Comparison of ENCODE assay signal across 8 mouse cellular contexts in genomic region chr14:30715618-30716050, GRCm38 (mm10). TPM values are rescaled to one million over a fixed set of nuclear protein-coding genes. Genes with fewer than 3 reads are reported as not detected.
DNase-seq lines count a peak whose midpoint lies in the region; ATAC-seq lines count a peak whose summit lies in the region.

No protein-coding gene starts in this region.

- H3K27me3 ChIP-seq in forebrain, embryonic 15.5 days: no peaks in the 10 kb centered on the region
- H3K27me3 ChIP-seq in lung, embryonic 16.5 days (ENCODE audit: control insufficient read depth, insufficient read depth, low read depth, low read length): peaks cover 10% of the 10 kb centered on the region

- 0% methylated on average over 39 of the region's 68 CpGs for WGBS in forebrain, embryonic 15.5 days
- WGBS in lung, embryonic 16.5 days: 0% methylated on average over 48 of the region's 68 CpGs

- DNase-seq in MN1 (ENCODE audit: low spot score): peak; percentile 61
- peak; percentile 55 for DNase-seq in c-Kit-positive CD71-negative TER-119-negative erythroid progenitor cells, embryonic 14.5 days (ENCODE audit: low read depth)
- peak; percentile 82 for DNase-seq in heart, postnatal 4 days
- peak; percentile 67 to 75 for DNase-seq in layer of hippocampus, postnatal 25 days (ENCODE audit: extremely low spot score in 1 of 2, low spot score in 1 of 2)
- DNase-seq in ovary, postnatal 14 days (ENCODE audit: low spot score): peak; percentile 72
- DNase-seq in thymus, postnatal 25 days: peak; percentile 85

- H3K9me3 ChIP-seq in forebrain, embryonic 15.5 days: no peaks in the 10 kb centered on the region
- H3K9me3 ChIP-seq in lung, embryonic 16.5 days (ENCODE audit: control insufficient read depth, low read length): no peaks in the 10 kb centered on the region

- ATAC-seq in forebrain, embryonic 15.5 days (replicated peaks): peak; percentile 92
- peak; percentile 87 for ATAC-seq in lung, embryonic 16.5 days (ENCODE audit: low read depth)

- H3K9ac ChIP-seq in forebrain, embryonic 15.5 days (replicated peaks): peak overlapping the region; percentile 75
- H3K9ac ChIP-seq in lung, embryonic 16.5 days (ENCODE audit: low read length): peak overlapping the region; percentile 89

- H3K4me1 ChIP-seq in forebrain, embryonic 15.5 days: peaks cover 11% of the 10 kb centered on the region
- H3K4me1 ChIP-seq in lung, embryonic 16.5 days (replicated peaks; ENCODE audit: control insufficient read depth, insufficient read depth, low read length): 0 out of 2 replicates have a peak, but pooled peaks cover 4% of the 10 kb centered on the region

- no peaks in the 10 kb centered on the region for H3K36me3 ChIP-seq in forebrain, embryonic 15.5 days
- H3K36me3 ChIP-seq in lung, embryonic 16.5 days (ENCODE audit: control insufficient read depth, insufficient read depth, low read length): no peaks in the 10 kb centered on the region

- H3K27ac ChIP-seq in forebrain, embryonic 15.5 days (replicated peaks): peak overlapping the region; percentile 93
- peak overlapping the region; percentile 84 for H3K27ac ChIP-seq in lung, embryonic 16.5 days (ENCODE audit: low read length)

- peak overlapping the region; percentile 67 for H3K4me2 ChIP-seq in forebrain, embryonic 15.5 days (replicated peaks)
- H3K4me2 ChIP-seq in lung, embryonic 16.5 days (ENCODE audit: low read depth, low read length): peak overlapping the region; percentile 96

- H3K4me3 ChIP-seq in forebrain, embryonic 15.5 days: peak overlapping the region; percentile 86
- peak overlapping the region; percentile 95 for H3K4me3 ChIP-seq in lung, embryonic 16.5 days (ENCODE audit: low read length)

RNA-seq across cellular contexts. Expression of gene Sfmbt1, which starts 1.0 kb away (rescaled TPM):
- 21.0 and 23.2 TPM in 2 replicates for polyA plus RNA-seq in forebrain, embryonic 15.5 days (2015; fragmentation: Nextera tagmentation; extraction: Ambion mirVana)
- 10 to 100 TPM; 20.4 to 20.7 TPM for total RNA-seq in heart, postnatal 4 days (2021)
- 10 to 100 TPM; 28.9 to 30.1 TPM for total RNA-seq in layer of hippocampus, postnatal 25 days (2021)
- polyA plus RNA-seq in lung, embryonic 16.5 days (2015; fragmentation: Nextera tagmentation; extraction: Ambion mirVana): 10.6 and 11.6 TPM in 2 replicates

Comparison
In these comparisons a context has a peak if more than half of its experiments do, and no peak if none do; other contexts are left out.
1. Peak in every context shown above with its lines: DNase-seq, ATAC-seq, H3K4me3 ChIP-seq and H3K27ac ChIP-seq.